Mouse (Mus musculus) thymus, adult 2 months (tissue): ENCODE measurements around the gene Gm36176.
"Not testable (repeated sequence)": the region's sequence is repeated elsewhere in the genome, so short reads cannot be mapped to it uniquely, and the experiment has no call there.

Experiments used
- CTCF ChIP-seq: fragments of 200-500 bp; IDR thresholded peaks from 2 replicates; pipeline ENCODE4 v1.5.1; 2012; ENCODE audit warnings: mild to moderate bottlenecking, control low read depth, low read length, moderate library complexity, borderline replicate concordance; ENCODE audit not compliant: control insufficient read depth, poor library complexity, insufficient read depth; ENCODE audit errors: extremely low read depth
- POLR2A ChIP-seq: fragments of 200-500 bp; IDR thresholded peaks from 2 replicates; pipeline ENCODE4 v1.6.1; 2012; ENCODE audit warnings: mild to moderate bottlenecking, low read length, control low read depth, moderate library complexity; ENCODE audit not compliant: control insufficient read depth, poor library complexity, insufficient read depth; ENCODE audit errors: extremely low read depth

DNA sequence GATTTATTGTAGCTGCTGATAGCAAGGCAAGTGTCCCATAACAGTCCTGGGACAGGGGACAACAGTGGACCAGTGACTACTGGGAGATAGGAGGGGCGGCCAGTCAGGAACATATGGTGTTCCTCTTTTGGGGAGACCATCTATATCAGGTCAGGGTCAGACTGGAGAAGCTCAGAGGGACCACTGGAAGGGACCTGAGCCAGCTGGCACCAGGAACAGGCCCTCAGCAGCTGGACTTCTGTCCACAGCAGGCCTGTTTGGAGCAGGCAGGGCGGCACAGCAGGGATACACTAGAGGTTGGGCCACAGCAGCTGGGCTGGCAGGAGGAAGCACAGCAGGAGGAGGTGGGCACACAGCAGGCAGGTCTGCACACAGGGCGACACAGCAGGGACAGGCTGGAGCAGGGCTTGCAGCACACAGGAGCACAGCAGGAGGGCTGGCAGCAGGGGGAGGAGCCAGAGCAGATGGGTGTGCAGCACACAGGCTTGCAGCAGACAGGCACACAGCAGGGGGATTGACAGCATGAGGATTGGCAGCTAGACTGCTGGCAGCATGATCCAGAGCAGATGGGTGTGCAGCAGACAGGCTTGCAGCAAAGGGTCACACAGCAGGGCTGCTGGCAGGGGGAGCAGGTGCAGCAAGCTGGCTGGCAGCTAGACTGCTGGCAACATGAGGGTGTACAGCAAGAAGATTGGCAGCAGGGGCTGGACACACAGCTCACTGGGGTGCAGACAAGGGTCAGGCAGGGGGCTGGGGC lies 48.3 kb upstream of the Gm36176 start:
- not testable (repeated sequence) for TF ChIP-seq POLR2A, CTCF
